In genomic region chr16:45535009-45535408, GRCm38 (mm10) we compare ENCODE assay signal across 25 mouse cellular contexts. TPM values are rescaled to one million over a fixed set of nuclear protein-coding genes. Genes with fewer than 3 reads are reported as not detected.
"Had no signal": no experiment of that assay in that cellular context is flagged by ENCODE, and none has a peak within 500 bp of the region (broad histone marks: within the 10 kb centered on the region; RNA-seq: fewer than 3 reads in every experiment).

Gene Slc9c1 (plus strand): TSS chr16:45535309.

- H3K9me3 ChIP-seq: neural tube, embryonic 12.5 days; neural tube, embryonic 13.5 days; neural tube, embryonic 15.5 days; stomach, embryonic 15.5 days had no signal

- H3K4me3 ChIP-seq: neural tube, embryonic 12.5 days; neural tube, embryonic 13.5 days; neural tube, embryonic 15.5 days; stomach, embryonic 15.5 days had no signal

- H3K4me2 ChIP-seq: neural tube, embryonic 12.5 days; neural tube, embryonic 13.5 days; neural tube, embryonic 15.5 days; stomach, embryonic 15.5 days had no signal

- H3K27ac ChIP-seq: neural tube, embryonic 12.5 days; neural tube, embryonic 13.5 days; neural tube, embryonic 15.5 days; stomach, embryonic 15.5 days; stomach, postnatal 0 days had no signal

- H3K36me3 ChIP-seq: neural tube, embryonic 12.5 days; neural tube, embryonic 13.5 days; neural tube, embryonic 15.5 days; stomach, embryonic 15.5 days had no signal

- H3K4me1 ChIP-seq: neural tube, embryonic 12.5 days; neural tube, embryonic 13.5 days; neural tube, embryonic 15.5 days; stomach, embryonic 15.5 days had no signal

- H3K27me3 ChIP-seq: neural tube, embryonic 12.5 days; neural tube, embryonic 13.5 days; neural tube, embryonic 15.5 days; stomach, embryonic 15.5 days had no signal

- DNase-seq: retina, postnatal 1 day; right cerebral cortex, adult 18-20 months; right cerebral cortex, postnatal 14 days; right cerebral cortex, postnatal 25 days; right cerebral cortex, postnatal 4 days; spleen, adult 18-20 months; thymus, adult 18-20 months; thymus, adult 2 months; thymus, postnatal 14 days; thymus, postnatal 25 days; thymus, postnatal 36 days; thymus, postnatal 4 days had no signal

- H3K9ac ChIP-seq: neural tube, embryonic 12.5 days; neural tube, embryonic 13.5 days; neural tube, embryonic 15.5 days; stomach, embryonic 15.5 days had no signal

RNA-seq across cellular contexts. Expression of gene Slc9c1, which starts in this region (rescaled TPM):
- total RNA-seq: neutrophil, adult 5-6 weeks had no signal
- polyA plus RNA-seq: neural tube, embryonic 11.5 days; neural tube, embryonic 12.5 days; neural tube, embryonic 13.5 days; neural tube, embryonic 14.5 days; neural tube, embryonic 15.5 days; small intestine, adult 2 months; spleen, adult 2 months; stomach, embryonic 14.5 days; stomach, embryonic 15.5 days; stomach, embryonic 16.5 days; stomach, postnatal 0 days; urinary bladder, adult 2 months had no signal
